Mouse (Mus musculus) lung, postnatal 0 days (tissue): ENCODE results near the gene Cdc6.

Source experiments
- CTCF ChIP-seq: IDR thresholded peaks from 2 replicates; pipeline ENCODE4 v1.5.1; 2016; ENCODE audit warnings: antibody characterized with exemption, mild to moderate bottlenecking
- EP300 ChIP-seq: IDR thresholded peaks from 2 replicates; pipeline ENCODE4 v1.6.1; 2016; ENCODE audit warnings: antibody characterized with exemption, mild to moderate bottlenecking, control low read depth

DNA sequence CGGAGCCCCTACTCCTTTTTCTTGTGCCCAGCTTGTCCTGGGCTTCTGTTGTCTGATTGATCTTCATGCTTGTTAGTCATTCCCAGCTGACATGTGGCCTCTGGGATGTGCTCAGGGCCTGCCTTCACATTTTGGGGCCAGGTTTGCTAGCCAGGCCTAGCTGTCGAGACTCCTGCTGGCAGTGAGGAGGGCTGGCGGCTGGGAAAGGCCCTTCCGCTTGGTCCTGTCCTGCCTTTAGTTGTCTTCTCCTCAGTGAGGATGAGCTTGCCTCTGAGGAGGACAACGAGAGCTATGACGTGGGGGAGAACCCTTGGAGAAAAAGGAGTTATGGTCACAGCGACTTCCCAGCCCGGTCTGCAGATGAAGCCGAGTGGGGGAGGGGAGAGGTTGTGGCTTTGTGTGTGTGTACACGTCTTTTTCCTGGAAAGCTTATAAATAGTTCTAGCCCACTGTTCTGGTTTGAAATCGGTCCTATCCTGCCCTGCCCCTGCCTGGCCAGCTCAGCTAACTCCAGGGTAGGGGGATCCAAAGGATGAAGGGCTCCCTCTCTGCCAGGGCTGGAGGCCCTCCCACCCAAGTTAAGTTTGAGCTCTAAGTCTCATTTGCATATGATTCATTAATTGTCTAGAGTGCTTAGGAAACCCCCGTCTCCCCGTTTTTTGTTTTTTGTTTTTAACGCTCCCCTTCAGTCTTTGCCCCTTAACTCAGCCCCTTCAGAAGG, 36.3 kb downstream of the Cdc6 start:
- TF ChIP-seq CTCF (no peak; the same call in 1 of the 2 replicates), EP300 (peak; percentile 45; the same call in 1 of the 2 replicates)
